Mouse (Mus musculus) inflammation-experienced regulatory T-cells (primary cell): Measurements from ENCODE around the gene Prrx1. TPM values are rescaled to one million over a fixed set of nuclear protein-coding genes. Genes with fewer than 3 reads are reported as not detected.

Source experiments
- polyA plus RNA-seq, 2 experiments: library from polyadenylated mRNA; unstranded; fragments of 100-300 nt; shearing (Covaris generic); gene quantifications; one replicate each; pipeline ENCODE4 v1.2.1; 2017

Prrx1 gene
- under 1 TPM; 0.11 to 0.32 TPM for polyA plus RNA-seq

GRCm38 (mm10) chr1:163313101-163313773 is at the start of gene Prrx1:
Gene Prrx1, minus strand, starts transcription at chr1:163313710.

Other genes with a start within 250 kb of the Prrx1 start
- gene Mroh9, start 228.0 kb downstream of the Prrx1 start, polyA plus RNA-seq, result not detected
- 10 to 100 TPM; 11.5 to 17.2 TPM for gene Gorab, start 90.0 kb upstream of the Prrx1 start, polyA plus RNA-seq